Mouse (Mus musculus) hindbrain, postnatal 0 days (tissue): ENCODE results near the gene Scarf1. TPM values are rescaled to one million over a fixed set of nuclear protein-coding genes. Genes with fewer than 3 reads are reported as not detected.

Source experiments
- ATAC-seq: fragments of 200-750 bp; cut with Nextera tagmentation; 2 replicates; pipeline ENCODE4 v1.8.0; 2017; ENCODE audit warnings: mild to moderate bottlenecking, moderate TSS enrichment, moderate library complexity
- DNase-seq: peaks from one replicate; pipeline ENCODE4 v3.0.0-alpha.2; 2015; ENCODE audit warnings: low spot score
- H3K27ac ChIP-seq: fragments of 300-500 bp; sonication (generic); 2 replicates; pipeline ENCODE4 v1.5.1; 2014; ENCODE audit warnings: mild to moderate bottlenecking
- H3K27me3 ChIP-seq: fragments of 300-500 bp; sonication (generic); 2 replicates; pipeline ENCODE4 v1.6.1; 2014; ENCODE audit warnings: low read length, mixed read lengths; ENCODE audit not compliant: insufficient read depth
- H3K36me3 ChIP-seq: fragments of 300-500 bp; sonication (generic); 2 replicates; pipeline ENCODE4 v1.6.1; 2014; ENCODE audit warnings: low read length, mixed read lengths; ENCODE audit not compliant: insufficient read depth
- H3K4me1 ChIP-seq: fragments of 300-500 bp; sonication (generic); 2 replicates; pipeline ENCODE4 v1.6.1; 2014; ENCODE audit warnings: antibody characterized with exemption, low read length, mixed read lengths; ENCODE audit not compliant: insufficient read depth
- H3K4me2 ChIP-seq: fragments of 300-500 bp; sonication (generic); 2 replicates; pipeline ENCODE4 v1.6.1; 2014; ENCODE audit warnings: low read depth, mild to moderate bottlenecking, low read length, moderate library complexity, mixed read lengths
- H3K4me3 ChIP-seq: fragments of 300-500 bp; sonication (generic); 2 replicates; pipeline ENCODE4 v1.5.1; 2014; ENCODE audit warnings: low read length
- H3K9ac ChIP-seq: fragments of 300-500 bp; sonication (generic); replicated peaks from 2 replicates; pipeline ENCODE4 v1.6.1; 2014; ENCODE audit warnings: mild to moderate bottlenecking, low read length, moderate library complexity, mixed read lengths
- H3K9me3 ChIP-seq: fragments of 300-500 bp; sonication (generic); 2 replicates; pipeline ENCODE4 v1.6.1; 2016; ENCODE audit warnings: low read length, mixed read lengths
- CTCF ChIP-seq: IDR thresholded peaks from 2 replicates; pipeline ENCODE4 v1.5.1; 2016; ENCODE audit warnings: antibody characterized with exemption, control low read depth, low read depth
- WGBS: fragments of 180-500 bp; shearing (Covaris S2); extraction: QIAGEN DNeasy Blood & Tissue Kit; methylation state at CpG from one replicate; pipeline ENCODE4 v1.1.7; 2014; 5-methylcytosine and 5-hydroxymethylcytosine counted together
- polyA plus RNA-seq: library from polyadenylated mRNA; unstranded; fragments of >200 nt; fragmentation: Nextera tagmentation; extraction: Ambion mirVana; gene quantifications from 2 replicates; pipeline ENCODE4 v1.2.1, GENCODE M21; 2015
- total RNA-seq: library from RNA; depleted of rRNA; stranded (reverse); fragments of >200 nt; gene quantifications from 2 replicates; pipeline ENCODE4 v1.2.3, GENCODE M21; 2014

The Scarf1 gene
- total and polyA plus RNA-seq, 2 experiments from 2014 or later = 3.3 to 3.6 TPM

- 3% methylated on average over 43 of the region's 43 CpGs for WGBS
Observed at GRCm38 (mm10) chr11:75509741-75510626, 3.4 kb upstream of the Scarf1 start, which contains the start of gene Rilp. Rilp (plus strand) TSS chr11:75510094.

GRCm38 (mm10) chr11:75510627-75510993 lies 2.7 kb upstream of the Scarf1 start:
- peaks cover 39% of the 10 kb centered on the region for H3K36me3 ChIP-seq
- peak; percentile 96 for DNase-seq
- peak; percentile 93 for ATAC-seq
- no peaks in the 10 kb centered on the region for H3K27me3 ChIP-seq
- peak overlapping the region; percentile 58 for H3K4me3 ChIP-seq
- peak; percentile 98 for TF ChIP-seq CTCF
- under 1% methylated on average over 24 of the region's 24 CpGs for WGBS
- peaks cover 9% of the 10 kb centered on the region for H3K4me1 ChIP-seq
- peak overlapping the region; percentile 87 for H3K27ac ChIP-seq
- peak overlapping the region; percentile 58 for H3K9ac ChIP-seq
- H3K4me2 ChIP-seq = peak overlapping the region; percentile 77
- no peaks in the 10 kb centered on the region for H3K9me3 ChIP-seq

More at GRCm38 (mm10) chr11:75509741-75510626, 3.4 kb upstream of the Scarf1 start, which contains the start of gene Rilp:
- H3K27me3 ChIP-seq = no peaks in the 10 kb centered on the region
- H3K9ac ChIP-seq = peak within 1 kb of the TSS; percentile 58
- H3K27ac ChIP-seq = peak within 1 kb of the TSS; percentile 87
- TF ChIP-seq CTCF = peak; percentile 41
- peak within 1 kb of the TSS; percentile 77 for H3K4me2 ChIP-seq
- ATAC-seq = peak; percentile 84
- H3K9me3 ChIP-seq = no peaks in the 10 kb centered on the region
- peak; percentile 84 for DNase-seq
- peak within 1 kb of the TSS; percentile 58 for H3K4me3 ChIP-seq
- peaks cover 44% of the 10 kb centered on the region for H3K36me3 ChIP-seq
- peaks cover 9% of the 10 kb centered on the region for H3K4me1 ChIP-seq

GRCm38 (mm10) chr11:75511213-75511612 lies 2.1 kb upstream of the Scarf1 start:
- Histone ChIP-seq H3K9ac (no peak overlapping the region), H3K27ac (peak overlapping the region; percentile 87; the same call in 1 of the 2 replicates), H3K4me2 (no peak overlapping the region), H3K4me1 (peaks cover 9% of the 10 kb centered on the region), H3K27me3 (no peaks in the 10 kb centered on the region), H3K9me3 (no peaks in the 10 kb centered on the region), H3K36me3 (peaks cover 33% of the 10 kb centered on the region), H3K4me3 (no peak overlapping the region)
- no peak for DNase-seq
- ATAC-seq = no peak
- WGBS = 78% methylated on average over 6 of the region's 6 CpGs
- TF ChIP-seq CTCF = no peak

GRCm38 (mm10) chr11:75512301-75513018 lies 880 bp upstream of the Scarf1 start:
- Histone ChIP-seq H3K4me2 (no peak overlapping the region), H3K36me3 (peaks cover 25% of the 10 kb centered on the region), H3K9ac (no peak overlapping the region), H3K9me3 (no peaks in the 10 kb centered on the region), H3K27ac (no peak overlapping the region), H3K27me3 (no peaks in the 10 kb centered on the region), H3K4me3 (no peak overlapping the region), H3K4me1 (peaks cover 9% of the 10 kb centered on the region)
- WGBS = 78% methylated on average over 9 of the region's 9 CpGs
- no peak for ATAC-seq
- no peak for DNase-seq
- TF ChIP-seq CTCF = no peak

GRCm38 (mm10) chr11:75515186-75515585 lies 1.8 kb downstream of the Scarf1 start:
- 90% methylated on average over 25 of the region's 25 CpGs for WGBS
- Histone ChIP-seq H3K4me1 (no peaks in the 10 kb centered on the region), H3K4me3 (no peak overlapping the region), H3K27me3 (no peaks in the 10 kb centered on the region), H3K9me3 (no peaks in the 10 kb centered on the region), H3K36me3 (peaks cover 3% of the 10 kb centered on the region; the same call in 1 of the 2 replicates), H3K4me2 (no peak overlapping the region), H3K27ac (no peak overlapping the region), H3K9ac (no peak overlapping the region)
- no peak for TF ChIP-seq CTCF
- ATAC-seq (no peak), DNase-seq (no peak)

- Histone ChIP-seq H3K27ac (no peak overlapping the region), H3K4me3 (no peak overlapping the region), H3K27me3 (no peaks in the 10 kb centered on the region), H3K9me3 (no peaks in the 10 kb centered on the region), H3K4me2 (no peak overlapping the region), H3K9ac (no peak overlapping the region), H3K4me1 (no peaks in the 10 kb centered on the region), H3K36me3 (no peaks in the 10 kb centered on the region)
- TF ChIP-seq CTCF = no peak
- WGBS = 74% methylated on average over 15 of the region's 15 CpGs
- DNase-seq (no peak), ATAC-seq (no peak)
Observed at GRCm38 (mm10) chr11:75519834-75520633, 6.7 kb downstream of the Scarf1 start.
